ENCODE assay signal across 20 mouse cellular contexts in genomic region chr10:14100847-14101246, GRCm38 (mm10).
DNase-seq lines count a peak whose midpoint lies in the region; ATAC-seq and TF ChIP-seq lines count a peak whose summit lies in the region.
"Had no signal": no experiment of that assay in that cellular context is flagged by ENCODE, and none has a peak within 500 bp of the region (broad histone marks: within the 10 kb centered on the region; RNA-seq: fewer than 3 reads in every experiment).

No protein-coding gene starts in this region.

- H3K27ac ChIP-seq in forebrain, embryonic 15.5 days (replicated peaks): no peak overlapping the region
- H3K27ac ChIP-seq in forebrain, embryonic 12.5 days: no peak overlapping the region
- H3K27ac ChIP-seq in olfactory bulb, adult 2 months (ENCODE audit: insufficient read depth, low read depth, low read length): peak overlapping the region; percentile 92
- H3K27ac ChIP-seq: embryonic facial prominence, embryonic 10.5 days; embryonic facial prominence, embryonic 12.5 days had no signal

- TF ChIP-seq POLR2A in olfactory bulb, adult 2 months (IDR thresholded peaks at IDR 0.05; ENCODE audit: insufficient read depth, low read depth, low read length): no peak

- H3K27me3 ChIP-seq in forebrain, embryonic 15.5 days: no peaks in the 10 kb centered on the region
- no peaks in the 10 kb centered on the region for H3K27me3 ChIP-seq in forebrain, embryonic 12.5 days
- H3K27me3 ChIP-seq: embryonic facial prominence, embryonic 12.5 days; Patski had no signal

- no peak for TF ChIP-seq CTCF in olfactory bulb, adult 2 months (IDR thresholded peaks at IDR 0.05; ENCODE audit: insufficient read depth, low read depth, low read length)

- H3K36me3 ChIP-seq in forebrain, embryonic 15.5 days: no peaks in the 10 kb centered on the region
- no peaks in the 10 kb centered on the region for H3K36me3 ChIP-seq in forebrain, embryonic 12.5 days (replicated peaks)
- H3K36me3 ChIP-seq: embryonic facial prominence, embryonic 10.5 days; embryonic facial prominence, embryonic 12.5 days; G1E had no signal

- no peaks in the 10 kb centered on the region for H3K9me3 ChIP-seq in forebrain, embryonic 15.5 days
- no peaks in the 10 kb centered on the region for H3K9me3 ChIP-seq in forebrain, embryonic 12.5 days
- H3K9me3 ChIP-seq: embryonic facial prominence, embryonic 10.5 days; embryonic facial prominence, embryonic 12.5 days; G1E had no signal

- no peaks in the 10 kb centered on the region for H3K4me1 ChIP-seq in forebrain, embryonic 15.5 days
- H3K4me1 ChIP-seq in forebrain, embryonic 12.5 days: no peaks in the 10 kb centered on the region
- H3K4me1 ChIP-seq in olfactory bulb, adult 2 months (ENCODE audit: control insufficient read depth, insufficient read depth, low read length): peaks cover 8% of the 10 kb centered on the region
- H3K4me1 ChIP-seq: embryonic facial prominence, embryonic 10.5 days; embryonic facial prominence, embryonic 12.5 days had no signal

- no peak overlapping the region for H3K9ac ChIP-seq in forebrain, embryonic 15.5 days (replicated peaks)
- H3K9ac ChIP-seq in forebrain, embryonic 12.5 days: no peak overlapping the region
- H3K9ac ChIP-seq: embryonic facial prominence, embryonic 12.5 days; forebrain, postnatal 0 days had no signal

- 84% methylated on average over 3 of the region's 3 CpGs for WGBS in forebrain, embryonic 15.5 days
- 83% methylated on average over 3 of the region's 3 CpGs for WGBS in forebrain, embryonic 12.5 days
- 70% methylated on average over 3 of the region's 3 CpGs for WGBS in olfactory bulb, adult 2 months

- DNase-seq in cerebellum, postnatal 14 days: peak; percentile 56 to 63
- DNase-seq in cerebellum, postnatal 4 days (ENCODE audit: low spot score in 2 of 2): no peak
- peak; percentile 79 for DNase-seq in heart, adult 11 months
- no peak for DNase-seq in heart, adult 8-10 months (ENCODE audit: low spot score)
- no peak for DNase-seq in neural tube, embryonic 10.5 days (ENCODE audit: extremely low spot score, low spot score)
- DNase-seq: adrenal gland, adult 8-10 months; adrenal gland, postnatal 14 days; adrenal gland, postnatal 36 days; cerebellum, adult 11-12 months; cerebellum, adult 2 months; cerebellum, adult 9-10 months; forebrain, postnatal 0 days had no signal

- H3K4me3 ChIP-seq in forebrain, embryonic 15.5 days: no peak overlapping the region
- no peak overlapping the region for H3K4me3 ChIP-seq in forebrain, embryonic 12.5 days (replicated peaks)
- no peak overlapping the region for H3K4me3 ChIP-seq in olfactory bulb, adult 2 months (ENCODE audit: insufficient read depth, low read depth, low read length)
- H3K4me3 ChIP-seq: embryonic facial prominence, embryonic 10.5 days; embryonic facial prominence, embryonic 12.5 days had no signal

- H3K4me2 ChIP-seq in forebrain, embryonic 15.5 days (replicated peaks): no peak overlapping the region
- H3K4me2 ChIP-seq in forebrain, embryonic 12.5 days: no peak overlapping the region
- H3K4me2 ChIP-seq: embryonic facial prominence, embryonic 12.5 days had no signal

- ATAC-seq in forebrain, embryonic 15.5 days (replicated peaks): 0 out of 2 replicates have a peak, but pooled peaks have one; percentile 20
- no peak for ATAC-seq in forebrain, embryonic 12.5 days (ENCODE audit: low FRiP score)
- ATAC-seq: activated CD4-positive, CD25-positive, alpha-beta regulatory T cell, adult 4 months; forebrain, postnatal 0 days; Patski had no signal

Comparison
In these comparisons a context has a peak if more than half of its experiments do, and no peak if none do; other contexts are left out.
1. DNase-seq: peak in cerebellum, postnatal 14 days (2 of 2) and heart, adult 11 months (single experiment); none in cerebellum, postnatal 4 days (0 of 2), heart, adult 8-10 months (single experiment) and neural tube, embryonic 10.5 days (single experiment).